Mouse (Mus musculus) midbrain, postnatal 0 days (tissue): ENCODE data around the gene Trim62. TPM values are rescaled to one million over a fixed set of nuclear protein-coding genes. Genes with fewer than 3 reads are reported as not detected.
A peak's percentile ranks its signal among the peaks of the same experiment; 100 is the strongest.
"Not testable (repeated sequence)": the region's sequence is repeated elsewhere in the genome, so short reads cannot be mapped to it uniquely, and the experiment has no call there.

Source experiments
- ATAC-seq: fragments of 200-750 bp; cut with Nextera tagmentation; 2 replicates; pipeline ENCODE4 v1.8.0; 2017; ENCODE audit warnings: moderate number of reproducible peaks, mild to moderate bottlenecking, moderate TSS enrichment, moderate library complexity; ENCODE audit not compliant: low FRiP score
- DNase-seq: peaks from one replicate; pipeline ENCODE4 v3.0.0-alpha.2; 2015; ENCODE audit warnings: low spot score
- H3K27ac ChIP-seq: fragments of 300-500 bp; sonication (generic); 2 replicates; pipeline ENCODE4 v1.5.1; 2014; ENCODE audit warnings: low read depth, mild to moderate bottlenecking, low read length, mixed read lengths
- H3K27me3 ChIP-seq: fragments of 300-500 bp; sonication (generic); 2 replicates; pipeline ENCODE4 v1.6.1; 2014; ENCODE audit warnings: low read length, control low read depth, mixed read lengths; ENCODE audit not compliant: insufficient read depth
- H3K36me3 ChIP-seq: fragments of 300-500 bp; sonication (generic); 2 replicates; pipeline ENCODE4 v1.6.1; 2014; ENCODE audit warnings: low read length, control low read depth, mixed read lengths; ENCODE audit not compliant: insufficient read depth
- H3K4me1 ChIP-seq: fragments of 300-500 bp; sonication (generic); 2 replicates; pipeline ENCODE4 v1.6.1; 2014; ENCODE audit warnings: mild to moderate bottlenecking, control low read depth, antibody characterized with exemption, low read length, mixed read lengths; ENCODE audit not compliant: insufficient read depth
- H3K4me2 ChIP-seq: fragments of 300-500 bp; sonication (generic); 2 replicates; pipeline ENCODE4 v1.6.1; 2014; ENCODE audit warnings: low read depth, mild to moderate bottlenecking, low read length, mixed read lengths; ENCODE audit not compliant: poor library complexity, severe bottlenecking
- H3K4me3 ChIP-seq: fragments of 300-500 bp; sonication (generic); 2 replicates; pipeline ENCODE4 v1.5.1; 2014; ENCODE audit warnings: low read depth, mild to moderate bottlenecking, low read length, moderate library complexity
- H3K9ac ChIP-seq: fragments of 300-500 bp; sonication (generic); replicated peaks from 2 replicates; pipeline ENCODE4 v1.6.1; 2014; ENCODE audit warnings: mild to moderate bottlenecking, low read length, moderate library complexity, mixed read lengths; ENCODE audit not compliant: poor library complexity, severe bottlenecking
- H3K9me3 ChIP-seq: fragments of 300-500 bp; sonication (generic); 2 replicates; pipeline ENCODE4 v1.6.1; 2016; ENCODE audit warnings: low read length, control low read depth
- CTCF ChIP-seq: IDR thresholded peaks from 2 replicates; pipeline ENCODE4 v1.5.1; 2016; ENCODE audit warnings: antibody characterized with exemption, mild to moderate bottlenecking
- WGBS: fragments of 180-500 bp; shearing (Covaris S2); extraction: QIAGEN DNeasy Blood & Tissue Kit; methylation state at CpG from one replicate; pipeline ENCODE4 v1.1.7; 2014; 5-methylcytosine and 5-hydroxymethylcytosine counted together
- polyA plus RNA-seq: library from polyadenylated mRNA; unstranded; fragments of >200 nt; fragmentation: Nextera tagmentation; extraction: Ambion mirVana; gene quantifications from 2 replicates; pipeline ENCODE4 v1.2.1, GENCODE M21; 2015
- total RNA-seq: library from RNA; depleted of rRNA; stranded (reverse); fragments of >200 nt; gene quantifications from 2 replicates; pipeline ENCODE4 v1.2.3, GENCODE M21; 2014

Trim62 gene
- total and polyA plus RNA-seq, 2 experiments from 2014 or later: 25.2 to 26.8 TPM

- H3K4me2 ChIP-seq, H3K4me1 ChIP-seq, H3K27ac ChIP-seq, ATAC-seq, H3K9ac ChIP-seq, H3K4me3 ChIP-seq, H3K9me3 ChIP-seq, H3K36me3 ChIP-seq, H3K27me3 ChIP-seq: not testable (repeated sequence)
- peak; percentile 86 for DNase-seq
- TF ChIP-seq CTCF: peak; percentile 82
These were observed 25.2 kb upstream of the Trim62 start for GRCm38 (mm10) chr4:128858226-128858625.

GRCm38 (mm10) chr4:128858878-128859277, 24.5 kb upstream of the Trim62 start:
- H3K27ac ChIP-seq: no peak overlapping the region
- peak; percentile 60 for TF ChIP-seq CTCF
- no peaks in the 10 kb centered on the region for H3K4me1 ChIP-seq
- H3K4me3 ChIP-seq: no peak overlapping the region
- no peaks in the 10 kb centered on the region for H3K9me3 ChIP-seq
- DNase-seq: no peak
- H3K4me2 ChIP-seq: no peak overlapping the region
- no peak for ATAC-seq
- H3K36me3 ChIP-seq: no peaks in the 10 kb centered on the region
- 72% methylated on average over 4 of the region's 4 CpGs for WGBS
- no peaks in the 10 kb centered on the region for H3K27me3 ChIP-seq
- no peak overlapping the region for H3K9ac ChIP-seq

- ATAC-seq: peak; percentile 54
- Histone ChIP-seq H3K4me2 (peak overlapping the region; percentile 42), H3K4me3 (peak overlapping the region; percentile 8; the same call in 1 of the 2 replicates), H3K36me3 (no peaks in the 10 kb centered on the region), H3K27me3 (no peaks in the 10 kb centered on the region), H3K9me3 (no peaks in the 10 kb centered on the region), H3K27ac (peak overlapping the region; percentile 69), H3K9ac (0 out of 2 replicates have a peak overlapping the region, but pooled peaks have one; percentile 24), H3K4me1 (peaks cover 3% of the 10 kb centered on the region; the same call in 1 of the 2 replicates)
- TF ChIP-seq CTCF: no peak
- peak; percentile 87 for DNase-seq
- WGBS: 31% methylated on average over 19 of the region's 19 CpGs
These were observed 10.4 kb upstream of the Trim62 start for GRCm38 (mm10) chr4:128872992-128873391.

GRCm38 (mm10) chr4:128874062-128874461, 9.3 kb upstream of the Trim62 start:
- no peaks in the 10 kb centered on the region for H3K27me3 ChIP-seq
- H3K4me1 ChIP-seq: peaks cover 3% of the 10 kb centered on the region; the same call in 1 of the 2 replicates
- H3K36me3 ChIP-seq: no peaks in the 10 kb centered on the region
- no peak for TF ChIP-seq CTCF
- H3K4me3 ChIP-seq: no peak overlapping the region
- no peaks in the 10 kb centered on the region for H3K9me3 ChIP-seq
- H3K9ac ChIP-seq: no peak overlapping the region
- no peak for ATAC-seq
- no peak overlapping the region for H3K27ac ChIP-seq
- no peak for DNase-seq
- no peak overlapping the region for H3K4me2 ChIP-seq
- WGBS: 92% methylated on average over 17 of the region's 17 CpGs

- ATAC-seq (no peak), DNase-seq (no peak)
- TF ChIP-seq CTCF: no peak
- Histone ChIP-seq H3K36me3 (no peaks in the 10 kb centered on the region), H3K27me3 (no peaks in the 10 kb centered on the region), H3K4me1 (peaks cover 3% of the 10 kb centered on the region; the same call in 1 of the 2 replicates), H3K4me2 (no peak overlapping the region), H3K4me3 (no peak overlapping the region), H3K27ac (no peak overlapping the region), H3K9ac (no peak overlapping the region), H3K9me3 (no peaks in the 10 kb centered on the region)
- WGBS: 92% methylated on average over 11 of the region's 11 CpGs
These were observed 7.9 kb upstream of the Trim62 start for GRCm38 (mm10) chr4:128875439-128875838.

- peaks cover 3% of the 10 kb centered on the region; the same call in 1 of the 2 replicates for H3K4me1 ChIP-seq
- ATAC-seq (no peak), DNase-seq (no peak)
- H3K27ac ChIP-seq: peak overlapping the region; percentile 26; the same call in 1 of the 2 replicates
- H3K4me2 ChIP-seq: no peak overlapping the region
- H3K4me3 ChIP-seq: no peak overlapping the region
- H3K9ac ChIP-seq: no peak overlapping the region
- H3K27me3 ChIP-seq: no peaks in the 10 kb centered on the region
- H3K9me3 ChIP-seq: no peaks in the 10 kb centered on the region
- no peaks in the 10 kb centered on the region for H3K36me3 ChIP-seq
- TF ChIP-seq CTCF: no peak
- WGBS: 10% methylated on average over 6 of the region's 6 CpGs
These were observed 5.9 kb upstream of the Trim62 start for GRCm38 (mm10) chr4:128877520-128877919.
